Mouse (Mus musculus) heart, adult 2 months (tissue): ENCODE results near the gene Msi2. TPM values are rescaled to one million over a fixed set of nuclear protein-coding genes. Genes with fewer than 3 reads are reported as not detected.

ENCODE experiments used
- DNase-seq, 2 experiments: peaks; one replicate each; pipeline ENCODE4 v3.0.0; 2021
- H3K27ac ChIP-seq: fragments of 200-600 bp; 2 replicates; pipeline ENCODE4 v1.8.1; 2022
- H3K27me3 ChIP-seq: fragments of 200-500 bp; 2 replicates; pipeline ENCODE4 v1.6.1; 2012; ENCODE audit warnings: mild to moderate bottlenecking, low read length, inconsistent platforms, mixed read lengths; ENCODE audit not compliant: control insufficient read depth, insufficient read depth
- H3K36me3 ChIP-seq: fragments of 200-500 bp; 2 replicates; pipeline ENCODE4 v1.6.1; 2012; ENCODE audit warnings: low read length, inconsistent platforms; ENCODE audit not compliant: control insufficient read depth, insufficient read depth
- H3K4me1 ChIP-seq: fragments of 200-500 bp; 2 replicates; pipeline ENCODE4 v1.6.1; 2011; ENCODE audit warnings: low read length; ENCODE audit not compliant: control insufficient read depth, insufficient read depth
- H3K4me3 ChIP-seq: fragments of 200-600 bp; 2 replicates; pipeline ENCODE4 v1.8.1; 2022
- H3K79me2 ChIP-seq: fragments of 200-500 bp; replicated peaks from 2 replicates; pipeline ENCODE4 v1.6.1; 2012; ENCODE audit warnings: mild to moderate bottlenecking, inconsistent platforms, low read length, moderate library complexity, mixed read lengths; ENCODE audit not compliant: control insufficient read depth, insufficient read depth
- H3K9ac ChIP-seq: fragments of 200-500 bp; 2 replicates; pipeline ENCODE4 v1.6.1; 2012; ENCODE audit warnings: low read depth, mild to moderate bottlenecking, control low read depth, inconsistent platforms, low read length, mixed read lengths
- CTCF ChIP-seq: fragments of 200-600 bp; IDR thresholded peaks from 2 replicates; pipeline ENCODE4 v1.8.1; 2022; ENCODE audit warnings: antibody characterized with exemption, mild to moderate bottlenecking, moderate library complexity
- EP300 ChIP-seq: fragments of 200-500 bp; IDR thresholded peaks from 2 replicates; pipeline ENCODE4 v1.6.1; 2011; ENCODE audit warnings: low read depth, low read length, control low read depth; ENCODE audit not compliant: insufficient read depth
- POLR2A ChIP-seq: fragments of 200-500 bp; IDR thresholded peaks from 2 replicates; pipeline ENCODE4 v1.6.1; 2011; ENCODE audit warnings: mild to moderate bottlenecking, low read depth, low read length, control low read depth; ENCODE audit not compliant: insufficient read depth
- WGBS: fragments of 180-500 bp; shearing (Covaris S2); methylation state at CpG from one replicate; pipeline ENCODE4 v1.1.7; 2018; 5-methylcytosine and 5-hydroxymethylcytosine counted together
- intact Hi-C: fragments of 180-260 bp; cut with DNase I; formaldehyde crosslinking; loops from one replicate; pipeline ENCODE4 v1.15.1; 2025
- polyA plus RNA-seq: library from polyadenylated mRNA; depleted of rRNA; stranded (reverse); fragments of >200 nt; gene quantifications from 2 replicates; pipeline ENCODE4 v1.2.3, GENCODE M21; 2012
- total RNA-seq, 2 experiments: library from RNA; stranded (reverse); gene quantifications; 2 replicates each; pipeline ENCODE4 v1.2.3; 2021

The Msi2 gene
- total and polyA plus RNA-seq, 3 experiments = 42.5 to 208 (median 176) TPM

DNA sequence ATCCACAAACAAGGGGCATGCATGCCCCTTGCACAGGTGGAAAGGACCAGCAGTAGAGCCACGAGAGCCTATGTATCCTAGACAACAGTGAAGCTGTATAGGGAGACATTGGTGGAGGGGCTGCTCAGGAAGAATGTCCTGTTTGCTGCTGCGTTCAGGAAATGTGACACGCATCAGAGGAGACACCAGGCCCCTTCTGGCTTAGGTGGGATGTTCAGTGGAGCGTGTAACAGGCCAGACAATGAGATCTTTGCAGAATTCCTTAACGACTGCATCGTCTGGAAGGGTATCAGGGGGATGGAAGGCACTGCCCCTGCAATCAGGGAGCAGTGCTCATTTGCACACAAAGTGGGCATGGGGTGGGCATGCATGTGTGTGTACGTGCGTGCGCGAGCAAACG lies 271.0 kb downstream of the Msi2 start:
- TF ChIP-seq EP300 (no peak), CTCF (no peak), POLR2A (no peak)
- no peak overlapping the region for H3K27ac ChIP-seq
- H3K4me3 ChIP-seq = no peak overlapping the region
- intact Hi-C loops = no loop called here
- H3K9ac ChIP-seq = no peak overlapping the region
- no peaks in the 10 kb centered on the region for H3K79me2 ChIP-seq
- DNase-seq = no peak
- 84% methylated on average over 11 of the region's 11 CpGs for WGBS
- H3K36me3 ChIP-seq = no peaks in the 10 kb centered on the region
- peaks cover 4% of the 10 kb centered on the region; the same call in 1 of the 2 replicates for H3K4me1 ChIP-seq
- H3K27me3 ChIP-seq = no peaks in the 10 kb centered on the region

DNA sequence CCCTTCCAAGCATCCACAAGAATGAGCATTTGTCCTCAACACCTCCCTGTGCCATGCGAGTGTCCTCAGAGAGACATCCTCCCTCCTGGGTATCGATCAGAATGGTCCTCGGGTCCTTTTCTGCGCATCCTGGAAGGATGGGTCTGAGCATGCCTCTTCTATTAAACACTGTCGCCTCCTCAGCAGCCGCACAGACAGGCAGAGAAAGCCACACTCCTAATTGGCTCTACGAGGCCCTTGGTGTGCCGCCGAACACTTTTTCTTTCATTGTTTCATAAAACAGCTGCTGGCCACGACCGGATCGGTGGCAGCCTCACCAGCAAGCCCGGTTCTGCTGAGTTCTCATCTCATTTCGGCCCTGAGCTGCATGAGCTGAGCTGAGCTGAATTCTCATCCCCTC lies 274.4 kb downstream of the Msi2 start:
- no peaks in the 10 kb centered on the region for H3K79me2 ChIP-seq
- intact Hi-C loops = no loop called here
- no peak overlapping the region for H3K4me3 ChIP-seq
- no peaks in the 10 kb centered on the region for H3K27me3 ChIP-seq
- WGBS = 93% methylated on average over 14 of the region's 14 CpGs
- no peak overlapping the region for H3K9ac ChIP-seq
- H3K27ac ChIP-seq = no peak overlapping the region
- DNase-seq = no peak
- H3K36me3 ChIP-seq = no peaks in the 10 kb centered on the region
- no peak for TF ChIP-seq CTCF
- no peak for TF ChIP-seq EP300
- TF ChIP-seq POLR2A = no peak
- H3K4me1 ChIP-seq = peaks cover 1% of the 10 kb centered on the region; the same call in 1 of the 2 replicates

DNA sequence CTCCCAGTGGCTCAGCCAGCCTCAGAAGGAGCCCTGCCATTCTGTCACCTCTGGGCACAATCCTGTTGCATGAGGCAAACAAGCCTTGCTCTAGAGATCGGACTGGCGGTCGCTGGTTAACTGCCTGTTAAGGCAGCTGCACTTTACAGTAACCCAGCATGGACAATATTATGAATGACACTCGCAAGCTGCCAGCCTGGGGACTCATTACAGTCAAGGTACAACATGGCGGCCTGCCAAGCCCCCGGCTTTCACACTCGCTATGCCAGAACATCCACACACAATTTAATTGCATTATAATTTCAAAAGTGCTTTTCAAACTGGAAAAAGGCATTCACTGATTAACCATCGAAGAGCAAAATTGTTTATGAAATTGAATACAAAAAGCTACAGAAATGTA lies 275.0 kb downstream of the Msi2 start:
- Histone ChIP-seq H3K9ac (no peak overlapping the region), H3K36me3 (no peaks in the 10 kb centered on the region), H3K79me2 (no peaks in the 10 kb centered on the region), H3K27me3 (no peaks in the 10 kb centered on the region), H3K4me3 (no peak overlapping the region), H3K4me1 (peaks cover 2% of the 10 kb centered on the region; the same call in 1 of the 2 replicates), H3K27ac (no peak overlapping the region)
- TF ChIP-seq CTCF (no peak), POLR2A (no peak), EP300 (no peak)
- intact Hi-C loops = no loop called here
- 77% methylated on average over 8 of the region's 8 CpGs for WGBS
- no peak for DNase-seq

DNA sequence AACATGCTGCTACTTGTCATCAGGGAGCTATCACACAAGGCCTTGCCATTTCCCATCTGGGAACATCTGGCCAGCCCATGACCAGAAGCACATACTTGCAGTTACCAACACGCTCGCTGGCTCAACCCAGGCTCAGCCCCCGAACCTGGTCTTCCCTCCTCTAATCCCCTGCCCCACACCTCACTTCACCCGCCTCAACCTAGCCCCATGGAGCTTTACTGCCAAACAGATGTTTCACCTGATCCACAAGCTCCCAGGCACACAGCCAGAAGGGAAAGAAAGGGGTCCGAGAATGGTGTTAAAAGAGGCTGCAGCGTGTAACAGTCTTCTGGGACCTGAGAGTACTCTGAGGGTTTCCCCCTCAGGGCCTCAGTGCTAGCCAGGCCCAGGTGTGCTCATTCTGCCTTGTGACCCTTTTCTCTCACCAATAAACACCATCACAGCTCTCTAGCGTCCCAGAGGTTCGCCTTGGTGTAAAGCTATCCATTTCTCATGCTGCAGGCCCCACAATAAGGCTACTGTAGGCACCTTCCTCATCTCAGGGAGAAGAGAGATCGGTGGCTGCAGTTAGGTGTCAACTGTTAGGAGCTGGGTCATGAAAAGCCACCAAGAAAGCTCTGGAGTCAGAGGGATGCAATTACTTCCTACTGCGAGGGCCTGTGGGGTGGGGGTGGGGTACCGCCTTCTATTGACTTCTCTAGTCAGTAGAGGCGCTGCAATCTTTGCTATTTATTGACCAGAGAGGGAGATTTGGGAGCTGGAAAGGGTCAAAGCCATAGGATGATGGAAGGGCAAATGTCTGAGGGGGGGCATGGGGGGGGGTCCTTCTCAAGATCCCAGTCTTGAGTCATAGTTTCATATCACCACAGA lies 276.2 kb downstream of the Msi2 start:
- WGBS = 84% methylated on average over 12 of the region's 12 CpGs
- Histone ChIP-seq H3K9ac (no peak overlapping the region), H3K4me3 (no peak overlapping the region), H3K27me3 (no peaks in the 10 kb centered on the region), H3K36me3 (no peaks in the 10 kb centered on the region), H3K4me1 (peaks cover 5% of the 10 kb centered on the region), H3K27ac (no peak overlapping the region), H3K79me2 (no peaks in the 10 kb centered on the region)
- DNase-seq = no peak
- no peak for TF ChIP-seq POLR2A
- no peak for TF ChIP-seq CTCF
- no peak for TF ChIP-seq EP300
- intact Hi-C loops = no loop called here

DNA sequence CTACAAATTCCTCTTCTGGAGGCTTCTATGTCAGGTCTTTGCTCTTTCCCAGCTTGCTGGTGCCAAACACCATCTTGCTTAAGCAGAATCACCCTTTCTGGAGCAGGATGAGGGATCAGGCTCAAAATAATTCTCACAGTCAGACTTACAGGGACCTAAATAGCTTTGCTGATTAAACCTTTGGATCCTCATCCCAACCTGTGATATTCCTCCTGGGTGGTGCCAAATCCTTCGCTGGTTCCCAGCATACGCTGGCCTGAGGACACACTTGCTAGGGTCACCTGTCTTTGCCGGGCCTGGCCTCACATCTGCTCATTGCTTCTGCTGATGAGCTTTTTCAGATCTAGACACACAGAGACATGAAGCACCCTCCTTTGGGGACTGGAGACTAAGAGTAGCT lies 279.7 kb downstream of the Msi2 start:
- peaks cover 7% of the 10 kb centered on the region for H3K4me1 ChIP-seq
- TF ChIP-seq POLR2A (no peak), EP300 (no peak), CTCF (no peak)
- H3K27me3 ChIP-seq = no peaks in the 10 kb centered on the region
- H3K36me3 ChIP-seq = no peaks in the 10 kb centered on the region
- 45% methylated on average over 3 of the region's 3 CpGs for WGBS
- no peak overlapping the region for H3K9ac ChIP-seq
- peak in 1 of 2 experiments; percentile 52 for DNase-seq
- H3K79me2 ChIP-seq = no peaks in the 10 kb centered on the region
- H3K27ac ChIP-seq = peak overlapping the region; percentile 34
- no peak overlapping the region for H3K4me3 ChIP-seq
- intact Hi-C loops = no loop called here

DNA sequence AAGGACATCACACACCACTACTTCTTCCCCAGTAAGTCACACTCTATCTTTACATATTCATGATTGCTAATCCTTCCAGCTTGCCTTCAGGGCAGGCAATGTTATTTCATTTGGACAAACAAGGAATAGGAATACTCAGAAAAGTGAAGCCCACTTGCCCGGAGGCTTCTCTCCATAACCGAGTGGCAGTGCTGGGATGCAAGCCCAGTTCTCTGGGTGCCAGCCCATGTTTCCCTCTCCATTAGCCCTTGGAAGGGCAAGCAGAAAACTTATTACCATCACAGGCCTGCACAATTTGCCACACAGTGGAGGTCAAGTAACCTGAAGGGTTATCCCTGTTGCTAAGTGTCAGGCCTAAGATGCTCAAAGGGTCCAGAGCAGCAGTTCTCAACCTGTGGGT lies 281.7 kb downstream of the Msi2 start:
- H3K9ac ChIP-seq = no peak overlapping the region
- TF ChIP-seq POLR2A (no peak), EP300 (no peak), CTCF (no peak)
- no peak for DNase-seq
- H3K27ac ChIP-seq = no peak overlapping the region
- 67% methylated on average over 2 of the region's 2 CpGs for WGBS
- H3K4me3 ChIP-seq = no peak overlapping the region
- no peaks in the 10 kb centered on the region for H3K79me2 ChIP-seq
- intact Hi-C loops = no loop called here
- H3K4me1 ChIP-seq = peaks cover 7% of the 10 kb centered on the region
- no peaks in the 10 kb centered on the region for H3K27me3 ChIP-seq
- H3K36me3 ChIP-seq = no peaks in the 10 kb centered on the region
